Mouse (Mus musculus) embryonic fibroblast, embryonic 13.5 days (primary cell): ENCODE results near the gene Ggct.

Source experiments
- CTCF ChIP-seq: IDR thresholded peaks from 2 replicates; pipeline ENCODE4 v1.5.1; 2011; ENCODE audit warnings: mild to moderate bottlenecking, control low read depth, low read length, moderate library complexity, borderline replicate concordance; ENCODE audit not compliant: insufficient read depth
- POLR2A ChIP-seq: IDR thresholded peaks from 2 replicates; pipeline ENCODE4 v1.6.1; 2011; ENCODE audit warnings: low read depth, mild to moderate bottlenecking, control low read depth, low read length, moderate library complexity

DNA sequence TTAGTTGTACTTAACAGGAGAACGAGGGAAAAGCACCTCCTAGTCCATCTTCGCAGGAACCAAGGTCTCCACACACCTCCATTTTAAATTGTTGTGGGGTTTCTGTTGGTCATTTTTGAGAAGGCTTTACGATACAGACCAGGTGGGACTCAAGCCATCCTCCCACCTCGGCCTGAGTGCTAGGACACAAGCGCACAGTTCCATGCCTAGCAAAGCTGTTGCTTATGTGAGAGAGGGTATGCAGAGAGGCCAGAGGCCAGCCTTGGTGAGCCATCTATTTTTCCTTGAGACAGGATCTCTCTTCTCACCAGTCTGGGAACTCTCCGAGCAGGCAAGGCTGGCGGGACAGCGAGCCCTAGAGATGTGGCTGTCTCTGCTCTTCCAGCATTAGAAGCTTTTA, 8.7 kb downstream of the Ggct start:
- TF ChIP-seq POLR2A: no peak
- no peak for TF ChIP-seq CTCF
